Mouse (Mus musculus): ENCODE measurements around the gene Ndufa4.
A peak's percentile ranks its signal among the peaks of the same experiment; 100 is the strongest.
"Not testable (repeated sequence)": the region's sequence is repeated elsewhere in the genome, so short reads cannot be mapped to it uniquely, and the experiment has no call there.

The Ndufa4 gene

GRCm38 (mm10) chr6:11907269-11908032 lies at the start of gene Ndufa4, which contains the start of gene Phf14:
Ndufa4 (minus strand) TSS chr6:11907497.
Phf14 (plus strand) TSS chr6:11907809.
- peak; percentile 93 for DNase-seq (ENCODE audit: low read depth)

DNA sequence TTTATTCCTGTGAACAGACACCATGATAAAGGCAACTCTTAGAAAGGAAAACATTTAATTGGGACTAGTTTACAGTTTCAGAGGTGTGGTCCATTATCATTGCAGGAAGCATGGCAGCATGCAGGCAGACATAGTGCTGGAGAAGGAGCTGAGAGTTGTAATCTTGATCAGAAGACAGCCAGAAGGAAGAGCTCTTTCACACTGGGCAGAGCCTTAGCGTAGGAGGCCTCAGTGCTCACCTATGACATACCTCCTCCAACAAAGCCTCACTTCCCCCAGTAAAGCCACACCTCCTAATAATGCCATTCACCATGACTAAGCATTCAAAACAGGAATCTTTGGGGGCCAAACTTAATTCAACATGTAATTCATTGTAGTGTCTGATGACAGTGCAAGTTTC lies 40.8 kb upstream of the Ndufa4 start:
- DNase-seq (ENCODE audit: low read depth): no peak

DNA sequence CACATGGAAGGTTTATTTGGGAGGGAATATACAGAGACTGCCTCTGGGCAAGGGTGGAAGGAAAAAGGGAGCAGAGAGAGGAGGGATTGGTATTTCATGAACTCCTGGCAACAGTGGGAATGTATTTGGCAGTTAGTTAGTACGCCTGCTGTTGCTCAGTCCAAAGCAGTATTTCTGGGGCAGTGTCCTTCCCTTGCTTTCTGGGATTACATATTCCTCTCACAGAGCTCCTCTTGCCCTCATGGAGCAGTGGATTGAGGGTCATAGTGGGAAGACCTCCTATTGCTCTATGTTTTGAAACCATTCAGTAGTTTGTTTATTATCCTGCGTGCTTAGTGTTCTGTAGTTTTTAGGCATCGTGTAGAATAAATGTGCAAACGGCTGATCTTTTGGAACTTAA lies 34.8 kb upstream of the Ndufa4 start:
- no peak for DNase-seq (ENCODE audit: low read depth)

DNA sequence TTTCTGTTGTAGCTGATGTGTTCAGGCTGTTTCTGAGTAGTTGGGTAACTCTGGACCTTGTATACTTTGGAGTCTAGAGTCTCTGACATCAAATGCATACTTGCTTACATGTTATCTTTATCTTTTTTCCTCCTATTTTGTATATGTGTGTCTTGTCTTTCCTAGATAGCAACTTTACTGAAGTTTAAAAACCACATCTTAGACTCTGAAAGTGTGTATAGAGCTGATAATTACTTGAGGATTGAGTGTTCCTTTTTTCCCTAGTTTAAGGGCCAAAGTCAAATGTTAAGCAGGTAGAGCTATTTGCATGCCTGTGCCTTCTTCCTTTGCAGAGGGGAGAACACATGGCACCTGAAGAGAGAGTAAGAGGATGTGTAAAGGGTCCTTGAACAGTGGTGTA lies 33.6 kb upstream of the Ndufa4 start:
- no peak for DNase-seq (ENCODE audit: low read depth)

GRCm38 (mm10) chr6:11933403-11933802 lies 26.1 kb upstream of the Ndufa4 start:
- DNase-seq (ENCODE audit: low read depth): no peak

DNA sequence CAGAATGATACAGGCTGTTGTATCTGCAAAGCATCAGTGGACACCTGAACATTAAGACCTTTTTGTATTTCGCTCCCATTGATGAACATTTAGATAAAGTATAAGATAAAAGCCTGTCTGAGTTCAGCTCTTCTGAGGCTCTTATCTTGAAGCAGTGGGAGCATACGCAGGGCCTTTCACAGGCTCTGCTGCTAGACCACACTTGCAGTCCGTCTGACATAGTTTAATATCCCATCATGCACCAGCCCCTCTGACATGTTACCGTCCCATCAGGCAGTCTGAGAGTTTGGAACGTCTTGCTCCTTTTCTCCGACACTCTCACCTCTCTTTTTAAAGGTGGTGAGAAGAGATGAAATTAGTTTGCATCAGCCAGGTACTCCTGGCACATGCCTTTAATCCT lies 20.2 kb upstream of the Ndufa4 start:
- DNase-seq (ENCODE audit: low read depth): no peak

DNA sequence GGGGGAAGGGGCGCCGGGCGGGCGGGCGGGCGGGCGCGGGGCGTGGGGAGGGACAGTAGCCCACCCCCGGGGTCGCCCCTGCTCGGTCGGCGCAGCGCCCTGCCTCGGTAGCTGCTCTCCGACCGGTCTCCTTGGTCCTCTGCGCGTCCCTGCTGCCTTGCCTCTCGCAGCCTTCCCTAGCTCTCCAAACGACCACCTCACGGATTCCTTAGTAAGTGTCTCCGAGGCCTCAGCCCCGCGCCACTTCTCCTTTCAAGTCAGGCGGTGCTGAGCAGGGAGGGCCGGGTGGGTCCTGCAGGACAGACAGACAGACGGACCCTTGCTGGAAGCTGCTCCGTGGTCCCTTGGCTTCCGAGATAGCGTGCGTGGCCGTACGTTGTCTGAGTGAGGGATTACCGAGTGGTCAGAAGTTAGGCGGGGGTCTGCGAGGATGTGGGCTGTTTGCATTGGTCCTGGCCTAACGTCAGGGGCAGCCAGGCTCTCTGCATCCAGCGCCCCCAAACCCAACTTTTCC lies 18.8 kb upstream of the Ndufa4 start:
- DNase-seq (ENCODE audit: low read depth): no peak

DNA sequence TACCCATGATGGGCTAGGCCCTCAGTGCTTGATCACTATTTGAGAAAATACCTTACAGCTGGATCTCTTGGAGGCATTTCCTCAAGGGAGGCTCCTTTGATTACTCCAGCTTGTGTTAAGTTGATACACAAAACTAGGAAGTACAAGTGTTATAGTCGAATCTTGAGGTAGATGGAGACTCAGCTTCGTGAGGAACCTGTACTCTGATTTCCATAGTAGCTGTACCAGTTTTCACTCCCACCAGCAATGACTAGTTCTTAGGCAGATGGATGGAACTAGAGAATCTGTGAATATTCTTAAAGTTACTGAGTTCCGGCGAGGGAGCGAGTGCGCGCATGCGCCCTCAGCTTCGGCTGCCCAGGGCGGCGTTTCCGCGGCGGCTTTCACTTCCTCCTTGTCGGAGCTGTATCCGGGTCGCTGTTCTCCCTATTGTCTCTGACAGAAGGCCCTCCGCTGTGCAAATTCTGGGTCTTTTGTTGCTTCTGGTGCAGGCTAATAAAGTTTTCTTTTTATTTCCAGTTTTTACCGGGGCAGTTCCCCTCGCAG lies 18.3 kb upstream of the Ndufa4 start:
- DNase-seq (ENCODE audit: low read depth): peak; percentile 73

DNA sequence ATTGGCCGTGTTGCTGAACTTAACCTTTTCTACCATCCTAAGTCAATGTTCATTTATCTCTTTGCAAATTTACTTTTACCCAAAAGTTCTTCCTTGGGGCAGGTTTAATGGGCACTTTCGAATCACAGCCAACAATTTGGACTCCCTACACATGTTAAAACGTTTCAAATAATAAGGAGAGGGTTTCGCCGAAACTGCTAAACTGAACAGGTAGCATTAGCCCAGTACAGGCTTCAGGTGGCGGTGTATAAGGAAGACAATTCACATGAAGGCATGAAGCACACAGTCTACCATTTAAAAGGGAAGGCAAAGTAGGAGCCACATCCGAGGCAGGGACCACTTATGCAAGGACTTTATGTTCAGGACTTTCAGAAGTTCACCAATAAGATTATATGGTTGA lies 873 bp upstream of the Ndufa4 start:
- DNase-seq (ENCODE audit: low read depth): no peak

DNA sequence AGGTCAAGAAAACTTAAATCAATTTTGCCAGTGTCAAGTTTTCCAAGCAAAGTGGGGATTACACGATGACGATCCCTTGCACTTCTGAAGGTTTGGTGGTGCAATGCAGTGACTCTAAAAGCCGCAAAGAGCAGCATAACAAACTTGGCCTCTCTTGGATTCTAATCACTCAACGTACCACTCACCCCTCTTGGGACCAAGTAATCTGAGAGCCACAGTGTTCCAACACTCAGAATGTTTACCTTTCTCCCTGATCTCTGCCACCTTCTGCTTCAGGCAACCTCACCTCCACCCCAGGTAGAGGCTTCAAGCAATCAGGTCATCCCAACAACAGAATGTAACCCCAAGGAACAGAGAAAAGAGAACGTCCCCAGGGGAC lies 418 bp downstream of the Ndufa4 start:
- DNase-seq (ENCODE audit: low read depth): no peak

- DNase-seq (ENCODE audit: low read depth): no peak
Observed at GRCm38 (mm10) chr6:11900809-11901310, 6.4 kb downstream of the Ndufa4 start.

DNA sequence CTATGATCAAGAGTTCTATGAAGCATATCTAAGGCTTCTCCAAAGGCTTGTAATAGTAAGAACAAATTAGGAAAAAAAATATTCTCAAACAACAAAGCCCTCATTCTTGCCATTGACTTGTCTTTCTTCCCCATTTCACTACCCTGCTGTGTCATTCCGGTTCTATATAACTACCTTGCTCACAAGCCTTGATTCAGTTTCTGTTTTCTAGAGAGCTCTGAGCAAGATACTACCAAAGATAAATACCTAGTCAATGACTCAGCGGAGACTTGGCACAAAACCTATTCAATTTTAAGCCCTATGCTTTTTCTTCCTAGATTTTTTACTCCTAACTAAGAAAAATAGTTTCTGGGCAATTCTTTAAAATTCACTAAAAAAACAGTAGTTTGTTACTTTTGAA lies 31.9 kb downstream of the Ndufa4 start:
- not testable (repeated sequence) for DNase-seq (ENCODE audit: low read depth)

All from fibroblast of lung, adult 2 months (primary cell).